Mouse (Mus musculus) heart, embryonic 16.5 days (tissue): ENCODE data around the gene Zfp277. TPM values are rescaled to one million over a fixed set of nuclear protein-coding genes. Genes with fewer than 3 reads are reported as not detected.

Experiments
- polyA plus RNA-seq: library from polyadenylated mRNA; unstranded; fragments of >200 nt; fragmentation: Nextera tagmentation; extraction: Ambion mirVana; gene quantifications from 2 replicates; pipeline ENCODE4 v1.2.1, GENCODE M21; 2015

The Zfp277 gene
- polyA plus RNA-seq, 1 experiment from 2014 or later, result 28.0 TPM

Other genes with a start within 250 kb of the Zfp277 start
- gene Lsmem1, start 246.4 kb downstream of the Zfp277 start, polyA plus RNA-seq, result 31.2 and 36.4 TPM in 2 replicates
- 88.7 and 91.9 TPM in 2 replicates for gene Ifrd1, start 197.4 kb downstream of the Zfp277 start, polyA plus RNA-seq
- 6.4 and 9.6 TPM in 2 replicates for gene Dock4, start 50 bp upstream of the Zfp277 start, polyA plus RNA-seq